Mouse (Mus musculus) embryonic facial prominence, embryonic 15.5 days (tissue): ENCODE measurements around the gene Ears2. TPM values are rescaled to one million over a fixed set of nuclear protein-coding genes. Genes with fewer than 3 reads are reported as not detected.
A peak's percentile ranks its signal among the peaks of the same experiment; 100 is the strongest.

ENCODE experiments used
- ATAC-seq: fragments of 200-750 bp; cut with Nextera tagmentation; 2 replicates; pipeline ENCODE4 v1.8.0; 2017; ENCODE audit warnings: low read depth, moderate TSS enrichment; ENCODE audit not compliant: insufficient number of reproducible peaks, low FRiP score, low TSS enrichment
- H3K27ac ChIP-seq: fragments of 300-500 bp; sonication (generic); replicated peaks from 2 replicates; pipeline ENCODE4 v1.5.1; 2015; ENCODE audit warnings: mild to moderate bottlenecking, inconsistent platforms
- H3K27me3 ChIP-seq: fragments of 300-500 bp; sonication (generic); 2 replicates; pipeline ENCODE4 v1.6.1; 2015; ENCODE audit warnings: inconsistent platforms
- H3K36me3 ChIP-seq: fragments of 300-500 bp; sonication (generic); 2 replicates; pipeline ENCODE4 v1.6.1; 2015; ENCODE audit warnings: mild to moderate bottlenecking, inconsistent platforms
- H3K4me1 ChIP-seq: fragments of 300-500 bp; sonication (generic); 2 replicates; pipeline ENCODE4 v1.6.1; 2015; ENCODE audit warnings: inconsistent platforms
- H3K4me2 ChIP-seq: fragments of 300-500 bp; sonication (generic); replicated peaks from 2 replicates; pipeline ENCODE4 v1.6.1; 2015; ENCODE audit warnings: mild to moderate bottlenecking, inconsistent platforms
- H3K4me3 ChIP-seq: fragments of 300-500 bp; sonication (generic); replicated peaks from 2 replicates; pipeline ENCODE4 v1.5.1; 2015; ENCODE audit warnings: mild to moderate bottlenecking, inconsistent platforms
- H3K9ac ChIP-seq: fragments of 300-500 bp; sonication (generic); 2 replicates; pipeline ENCODE4 v1.6.1; 2015; ENCODE audit warnings: inconsistent platforms
- H3K9me3 ChIP-seq: fragments of 300-500 bp; sonication (generic); replicated peaks from 2 replicates; pipeline ENCODE4 v1.6.1; 2016; ENCODE audit warnings: inconsistent platforms
- WGBS: fragments of 180-500 bp; shearing (Covaris S2); methylation state at CpG from one replicate; pipeline ENCODE4 v1.1.7; 2015; 5-methylcytosine and 5-hydroxymethylcytosine counted together
- polyA plus RNA-seq: library from polyadenylated mRNA; unstranded; fragments of >200 nt; fragmentation: Nextera tagmentation; extraction: Ambion mirVana; gene quantifications from 2 replicates; pipeline ENCODE4 v1.2.1, GENCODE M21; 2015

The Ears2 gene
- polyA plus RNA-seq, 1 experiment from 2014 or later = 15.2 TPM

GRCm38 (mm10) chr7:122034348-122034747 lies 32.7 kb downstream of the Ears2 start:
- H3K27ac ChIP-seq = no peak overlapping the region
- ATAC-seq = no peak
- no peaks in the 10 kb centered on the region for H3K9me3 ChIP-seq
- H3K36me3 ChIP-seq = peaks cover 15% of the 10 kb centered on the region; the same call in 1 of the 2 replicates
- no peaks in the 10 kb centered on the region for H3K4me1 ChIP-seq
- 40% methylated on average over 2 of the region's 2 CpGs for WGBS
- no peak overlapping the region for H3K4me2 ChIP-seq
- no peaks in the 10 kb centered on the region for H3K27me3 ChIP-seq
- no peak overlapping the region for H3K4me3 ChIP-seq
- H3K9ac ChIP-seq = no peak overlapping the region

DNA sequence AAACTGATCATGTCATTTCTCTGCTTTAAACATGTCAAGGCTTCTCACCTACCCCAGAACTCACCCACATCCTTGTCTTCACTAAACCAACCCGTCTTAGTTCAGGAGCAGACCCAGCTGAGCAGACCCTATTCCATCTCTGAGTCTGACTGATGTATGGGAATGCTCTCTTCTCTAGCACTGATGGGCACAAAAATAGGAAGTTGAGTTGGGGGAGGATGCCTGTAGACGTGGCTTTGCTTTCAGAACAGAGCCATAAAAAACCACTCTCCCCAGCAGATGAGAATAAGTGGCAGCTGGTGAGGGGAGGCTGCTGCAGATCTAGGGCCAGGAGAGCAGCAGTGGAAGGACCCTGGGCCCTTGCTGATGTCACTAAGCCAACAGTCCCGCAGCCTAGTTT lies 33.7 kb downstream of the Ears2 start:
- Histone ChIP-seq H3K9ac (no peak overlapping the region), H3K4me1 (no peaks in the 10 kb centered on the region), H3K4me2 (no peak overlapping the region), H3K27me3 (no peaks in the 10 kb centered on the region), H3K36me3 (peaks cover 5% of the 10 kb centered on the region; the same call in 1 of the 2 replicates), H3K9me3 (no peaks in the 10 kb centered on the region), H3K27ac (no peak overlapping the region), H3K4me3 (no peak overlapping the region)
- 59% methylated on average over 3 of the region's 3 CpGs for WGBS
- no peak for ATAC-seq

- H3K4me2 ChIP-seq = no peak overlapping the region
- no peak overlapping the region for H3K4me3 ChIP-seq
- 93% methylated on average over 2 of the region's 2 CpGs for WGBS
- no peak overlapping the region for H3K9ac ChIP-seq
- H3K27ac ChIP-seq = no peak overlapping the region
- H3K36me3 ChIP-seq = no peaks in the 10 kb centered on the region
- H3K27me3 ChIP-seq = no peaks in the 10 kb centered on the region
- H3K4me1 ChIP-seq = peaks cover 18% of the 10 kb centered on the region
- ATAC-seq = no peak
- no peaks in the 10 kb centered on the region for H3K9me3 ChIP-seq
Measured at GRCm38 (mm10) chr7:122022131-122022530, 44.9 kb downstream of the Ears2 start.

- Histone ChIP-seq H3K27ac (peak within 1 kb of the TSS; percentile 79), H3K9me3 (no peaks in the 10 kb centered on the region), H3K36me3 (no peaks in the 10 kb centered on the region), H3K9ac (peak within 1 kb of the TSS; percentile 35), H3K27me3 (no peaks in the 10 kb centered on the region), H3K4me2 (peak within 1 kb of the TSS; percentile 69), H3K4me1 (peaks cover 23% of the 10 kb centered on the region), H3K4me3 (peak within 1 kb of the TSS; percentile 58)
- ATAC-seq = peak; percentile 88
- WGBS = under 1% methylated on average over 50 of the region's 50 CpGs
Measured at GRCm38 (mm10) chr7:122020667-122021354, 46.3 kb downstream of the Ears2 start, which contains the start of gene Gga2. TSS of gene Gga2 (minus strand) at chr7:122021222.

- H3K9me3 ChIP-seq = no peaks in the 10 kb centered on the region
- ATAC-seq = no peak
- H3K4me1 ChIP-seq = peaks cover 29% of the 10 kb centered on the region
- peak overlapping the region; percentile 69 for H3K4me2 ChIP-seq
- H3K4me3 ChIP-seq = peak overlapping the region; percentile 58
- no peaks in the 10 kb centered on the region for H3K36me3 ChIP-seq
- H3K9ac ChIP-seq = peak overlapping the region; percentile 35
- peak overlapping the region; percentile 79 for H3K27ac ChIP-seq
- H3K27me3 ChIP-seq = no peaks in the 10 kb centered on the region
- WGBS = 2% methylated on average over 6 of the region's 6 CpGs
Measured at GRCm38 (mm10) chr7:122020273-122020666, 46.8 kb downstream of the Ears2 start.

DNA sequence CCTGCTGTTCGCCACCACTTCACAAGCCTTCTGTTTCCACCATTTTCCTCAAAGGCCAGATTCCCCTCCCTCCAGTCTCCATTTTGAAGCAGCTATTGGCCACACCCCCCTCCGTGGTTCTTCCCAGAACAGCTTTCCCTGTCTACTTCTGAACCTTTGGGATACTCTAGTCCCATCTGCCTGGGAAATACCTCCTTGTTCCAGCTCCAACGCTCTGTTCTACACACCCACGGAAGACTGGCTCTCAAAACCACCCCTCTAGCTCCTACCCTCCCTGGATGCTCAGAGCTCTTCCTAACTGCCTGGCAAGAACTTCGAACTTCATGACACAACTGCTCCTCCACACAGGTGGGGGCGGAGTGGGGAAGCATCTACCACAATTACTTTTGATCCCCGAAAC lies 48.1 kb downstream of the Ears2 start:
- no peaks in the 10 kb centered on the region for H3K27me3 ChIP-seq
- H3K27ac ChIP-seq = no peak overlapping the region
- H3K9ac ChIP-seq = no peak overlapping the region
- peaks cover 32% of the 10 kb centered on the region for H3K4me1 ChIP-seq
- 0 out of 2 replicates have a peak overlapping the region, but pooled peaks have one; percentile 58 for H3K4me3 ChIP-seq
- WGBS = 80% methylated on average over 7 of the region's 7 CpGs
- H3K4me2 ChIP-seq = peak overlapping the region; percentile 69
- H3K36me3 ChIP-seq = no peaks in the 10 kb centered on the region
- H3K9me3 ChIP-seq = no peaks in the 10 kb centered on the region
- no peak for ATAC-seq

- Histone ChIP-seq H3K36me3 (no peaks in the 10 kb centered on the region), H3K4me3 (no peak overlapping the region), H3K27me3 (no peaks in the 10 kb centered on the region), H3K9ac (no peak overlapping the region), H3K27ac (no peak overlapping the region), H3K4me1 (peaks cover 32% of the 10 kb centered on the region), H3K9me3 (no peaks in the 10 kb centered on the region), H3K4me2 (0 out of 2 replicates have a peak overlapping the region, but pooled peaks have one; percentile 69)
- no peak for ATAC-seq
- WGBS = 70% methylated on average over 3 of the region's 3 CpGs
Measured at GRCm38 (mm10) chr7:122018247-122018646, 48.8 kb downstream of the Ears2 start.

DNA sequence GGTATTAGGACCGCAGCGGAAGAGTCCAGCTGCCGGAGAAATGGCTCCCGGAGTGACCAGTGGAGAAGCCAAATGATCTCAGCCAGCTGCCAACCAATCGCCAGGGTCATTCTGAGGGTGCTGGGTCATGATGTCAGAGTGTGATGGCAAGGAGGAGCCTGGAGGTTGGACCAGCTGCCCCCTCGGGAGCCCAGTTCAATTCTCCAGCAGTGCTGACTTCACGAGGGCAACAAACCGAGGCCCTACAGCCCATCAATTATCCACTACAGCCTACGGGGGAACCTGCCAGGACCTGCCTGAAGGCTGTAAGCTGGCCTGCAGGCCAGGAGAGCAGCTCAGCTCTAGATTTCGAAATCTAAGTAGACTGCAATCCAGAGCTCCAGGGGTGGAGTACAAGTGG lies 51.3 kb downstream of the Ears2 start:
- H3K27me3 ChIP-seq = no peaks in the 10 kb centered on the region
- H3K4me1 ChIP-seq = peaks cover 32% of the 10 kb centered on the region
- no peaks in the 10 kb centered on the region for H3K9me3 ChIP-seq
- no peak overlapping the region for H3K27ac ChIP-seq
- no peak overlapping the region for H3K4me3 ChIP-seq
- H3K9ac ChIP-seq = no peak overlapping the region
- H3K4me2 ChIP-seq = no peak overlapping the region; the same call in 1 of the 2 replicates
- H3K36me3 ChIP-seq = peaks cover 15% of the 10 kb centered on the region; the same call in 1 of the 2 replicates
- no peak for ATAC-seq
- 53% methylated on average over 10 of the region's 10 CpGs for WGBS

DNA sequence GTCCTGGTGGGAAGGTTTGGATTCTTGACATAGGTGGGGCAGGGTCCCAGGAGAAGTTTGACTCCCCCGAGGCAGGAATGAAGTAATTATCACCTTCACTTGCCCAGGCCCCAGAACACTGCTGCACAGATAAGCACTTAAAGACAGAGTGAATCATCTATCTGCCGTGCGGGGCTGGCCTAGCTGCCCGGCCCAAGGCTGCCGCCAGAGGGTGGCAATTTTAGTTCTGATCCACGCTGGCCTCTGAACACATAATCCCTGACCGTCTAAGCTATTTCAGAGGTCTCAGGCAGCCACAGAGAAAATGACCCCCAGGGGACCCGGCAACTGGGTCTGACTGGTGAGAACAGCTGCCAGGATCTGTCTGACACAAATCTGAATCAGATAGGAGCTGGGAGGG lies 52.0 kb downstream of the Ears2 start:
- Histone ChIP-seq H3K36me3 (peaks cover 21% of the 10 kb centered on the region), H3K27me3 (no peaks in the 10 kb centered on the region), H3K9ac (no peak overlapping the region), H3K4me1 (peaks cover 32% of the 10 kb centered on the region), H3K4me3 (no peak overlapping the region), H3K27ac (no peak overlapping the region), H3K4me2 (no peak overlapping the region; the same call in 1 of the 2 replicates), H3K9me3 (no peaks in the 10 kb centered on the region)
- 0 out of 2 replicates have a peak, but pooled peaks have one; percentile 27 for ATAC-seq
- 47% methylated on average over 8 of the region's 8 CpGs for WGBS

DNA sequence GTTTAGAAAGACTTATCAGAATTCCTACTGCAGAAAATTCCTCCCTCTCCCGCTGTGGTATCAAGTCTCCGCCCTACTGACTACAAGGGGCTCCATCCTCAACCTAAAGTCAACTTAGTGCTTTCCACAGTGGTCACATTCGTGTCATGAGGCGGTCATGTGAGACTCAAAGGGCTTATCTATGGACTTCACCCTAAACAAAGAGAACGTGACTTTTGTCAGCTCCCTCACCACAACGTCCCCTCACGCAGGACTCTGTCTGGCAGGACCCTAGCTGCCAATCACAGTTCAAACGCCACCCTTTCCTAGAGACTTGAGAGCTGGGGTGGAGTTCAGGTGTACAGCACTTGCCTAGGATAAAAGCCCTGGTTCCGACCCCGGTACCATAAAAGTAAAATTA lies 54.1 kb downstream of the Ears2 start:
- peaks cover 35% of the 10 kb centered on the region for H3K36me3 ChIP-seq
- H3K9me3 ChIP-seq = no peaks in the 10 kb centered on the region
- ATAC-seq = no peak
- H3K4me2 ChIP-seq = no peak overlapping the region
- peaks cover 13% of the 10 kb centered on the region for H3K4me1 ChIP-seq
- 88% methylated on average over 10 of the region's 10 CpGs for whole genome bisulfite sequencing
- no peak overlapping the region for H3K27ac ChIP-seq
- no peaks in the 10 kb centered on the region for H3K27me3 ChIP-seq
- H3K4me3 ChIP-seq = no peak overlapping the region
- H3K9ac ChIP-seq = no peak overlapping the region

DNA sequence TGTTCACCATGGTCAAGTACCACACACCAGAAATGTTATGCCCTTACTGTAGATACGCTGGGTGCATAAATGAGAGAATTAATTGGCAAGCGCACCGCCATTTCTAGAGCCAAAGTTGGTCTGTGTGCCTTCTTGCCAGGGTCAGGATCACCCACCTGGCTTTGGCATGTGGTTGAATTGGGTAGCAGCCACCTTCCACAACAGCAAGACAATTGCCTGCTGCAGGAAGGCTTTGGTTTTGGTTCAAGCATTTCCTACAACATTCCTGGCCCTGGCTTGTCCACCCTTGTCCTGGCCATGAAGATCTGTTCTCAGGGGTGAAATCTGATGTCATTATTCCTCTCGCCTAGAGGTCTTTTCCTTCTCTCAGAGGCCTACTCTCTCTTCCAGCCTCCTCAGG lies 54.7 kb downstream of the Ears2 start:
- no peak overlapping the region for H3K9ac ChIP-seq
- 93% methylated on average over 4 of the region's 4 CpGs for WGBS
- no peak overlapping the region for H3K27ac ChIP-seq
- H3K4me1 ChIP-seq = peaks cover 13% of the 10 kb centered on the region
- no peak overlapping the region for H3K4me3 ChIP-seq
- no peak overlapping the region for H3K4me2 ChIP-seq
- H3K36me3 ChIP-seq = peaks cover 41% of the 10 kb centered on the region
- H3K27me3 ChIP-seq = no peaks in the 10 kb centered on the region
- ATAC-seq = no peak
- no peaks in the 10 kb centered on the region for H3K9me3 ChIP-seq

- Histone ChIP-seq H3K36me3 (peaks cover 74% of the 10 kb centered on the region), H3K4me1 (no peaks in the 10 kb centered on the region), H3K4me3 (no peak overlapping the region), H3K9me3 (no peaks in the 10 kb centered on the region), H3K27me3 (no peaks in the 10 kb centered on the region), H3K9ac (no peak overlapping the region), H3K27ac (no peak overlapping the region), H3K4me2 (no peak overlapping the region)
- 63% methylated on average over 8 of the region's 8 CpGs for WGBS
- no peak for ATAC-seq
Measured at GRCm38 (mm10) chr7:122000396-122000795, 66.7 kb downstream of the Ears2 start.
